In genomic region chr4:103929631-103930030, GRCm38 (mm10) we compare ENCODE assay signal across 25 mouse cellular contexts.
DNase-seq lines count a peak whose midpoint lies in the region; ATAC-seq lines count a peak whose summit lies in the region.
"Had no signal": no experiment of that assay in that cellular context is flagged by ENCODE, and none has a peak within 500 bp of the region (broad histone marks: within the 10 kb centered on the region; RNA-seq: fewer than 3 reads in every experiment).

No protein-coding gene starts in this region.

- H3K27me3 ChIP-seq in hindbrain, embryonic 10.5 days (ENCODE audit: insufficient read depth, poor library complexity, severe bottlenecking), result no peaks in the 10 kb centered on the region
- no peaks in the 10 kb centered on the region for H3K27me3 ChIP-seq in hindbrain, embryonic 11.5 days (ENCODE audit: control insufficient read depth, insufficient read depth, low read length)
- no peaks in the 10 kb centered on the region for H3K27me3 ChIP-seq in forebrain, embryonic 12.5 days
- H3K27me3 ChIP-seq: embryonic facial prominence, embryonic 13.5 days; limb, embryonic 12.5 days; neural tube, embryonic 13.5 days had no signal

- no peaks in the 10 kb centered on the region for H3K9me3 ChIP-seq in hindbrain, embryonic 10.5 days
- no peaks in the 10 kb centered on the region for H3K9me3 ChIP-seq in hindbrain, embryonic 11.5 days (ENCODE audit: control insufficient read depth, low read length)
- no peaks in the 10 kb centered on the region for H3K9me3 ChIP-seq in forebrain, embryonic 12.5 days
- H3K9me3 ChIP-seq: embryonic facial prominence, embryonic 13.5 days; limb, embryonic 12.5 days; midbrain, embryonic 10.5 days; neural tube, embryonic 13.5 days had no signal

- no peak for DNase-seq in hindbrain, embryonic 10.5 days (ENCODE audit: low spot score)
- DNase-seq in hindbrain, embryonic 11.5 days (ENCODE audit: low spot score), result no peak
- DNase-seq in brain, adult 2 months (ENCODE audit: low read depth, low spot score), result peak; percentile 33
- peak; percentile 59 for DNase-seq in layer of hippocampus, adult 9-11 months
- DNase-seq in yolk sac, embryonic 10.5 days (ENCODE audit: low spot score), result no peak
- DNase-seq in adrenal gland, adult 18-20 months (ENCODE audit: low spot score in 2 of 2), result no peak
- no peak for DNase-seq in c-Kit-positive CD71-positive TER-119-positive erythroid progenitor cells, embryonic 14.5 days (ENCODE audit: low spot score)
- DNase-seq: adrenal gland, postnatal 10 days; cerebellum, adult 9-10 months; heart, postnatal 4 days; kidney, adult 2 months; kidney, postnatal 10 days; liver, postnatal 0 days; lung, postnatal 10 days had no signal

- no peaks in the 10 kb centered on the region for H3K36me3 ChIP-seq in hindbrain, embryonic 10.5 days
- H3K36me3 ChIP-seq in hindbrain, embryonic 11.5 days (ENCODE audit: control insufficient read depth, insufficient read depth, low read length), result no peaks in the 10 kb centered on the region
- H3K36me3 ChIP-seq in forebrain, embryonic 12.5 days (replicated peaks), result no peaks in the 10 kb centered on the region
- H3K36me3 ChIP-seq: embryonic facial prominence, embryonic 13.5 days; limb, embryonic 12.5 days; midbrain, embryonic 10.5 days; neural tube, embryonic 13.5 days had no signal

- no peak for ATAC-seq in hindbrain, embryonic 11.5 days (ENCODE audit: low FRiP score)
- ATAC-seq in forebrain, embryonic 12.5 days (ENCODE audit: low FRiP score), result no peak
- ATAC-seq: activated CD4-positive, CD25-positive, alpha-beta regulatory T cell, adult 4 months; inflammation-experienced regulatory T-cells, adult 6 months; liver, postnatal 0 days; midbrain, embryonic 16.5 days had no signal

- peaks cover 43% of the 10 kb centered on the region for H3K4me1 ChIP-seq in hindbrain, embryonic 10.5 days (replicated peaks)
- 0 out of 2 replicates have a peak, but pooled peaks cover 2% of the 10 kb centered on the region for H3K4me1 ChIP-seq in hindbrain, embryonic 11.5 days (replicated peaks; ENCODE audit: control insufficient read depth, insufficient read depth, low read length)
- peaks cover 15% of the 10 kb centered on the region for H3K4me1 ChIP-seq in forebrain, embryonic 12.5 days
- H3K4me1 ChIP-seq: embryonic facial prominence, embryonic 13.5 days; limb, embryonic 12.5 days had no signal

- H3K4me2 ChIP-seq in hindbrain, embryonic 11.5 days (replicated peaks; ENCODE audit: low read depth, low read length), result no peak overlapping the region
- no peak overlapping the region for H3K4me2 ChIP-seq in forebrain, embryonic 12.5 days
- H3K4me2 ChIP-seq: embryonic facial prominence, embryonic 13.5 days; limb, embryonic 12.5 days; liver, embryonic 11.5 days; neural tube, embryonic 13.5 days had no signal

- H3K9ac ChIP-seq in hindbrain, embryonic 11.5 days (ENCODE audit: low read depth, low read length), result no peak overlapping the region
- H3K9ac ChIP-seq in forebrain, embryonic 12.5 days, result no peak overlapping the region
- H3K9ac ChIP-seq: embryonic facial prominence, embryonic 13.5 days; limb, embryonic 12.5 days; liver, postnatal 0 days; neural tube, embryonic 13.5 days had no signal

- H3K27ac ChIP-seq in hindbrain, embryonic 10.5 days, result peak overlapping the region; percentile 72
- no peak overlapping the region for H3K27ac ChIP-seq in hindbrain, embryonic 11.5 days (ENCODE audit: low read depth, low read length)
- peak overlapping the region; percentile 65 for H3K27ac ChIP-seq in forebrain, embryonic 12.5 days
- H3K27ac ChIP-seq: embryonic facial prominence, embryonic 13.5 days; limb, embryonic 12.5 days; neural tube, embryonic 13.5 days; stomach, postnatal 0 days had no signal

- H3K4me3 ChIP-seq in hindbrain, embryonic 10.5 days, result no peak overlapping the region
- H3K4me3 ChIP-seq in hindbrain, embryonic 11.5 days (ENCODE audit: low read depth, low read length), result no peak overlapping the region
- H3K4me3 ChIP-seq in forebrain, embryonic 12.5 days (replicated peaks), result no peak overlapping the region
- H3K4me3 ChIP-seq: embryonic facial prominence, embryonic 13.5 days; limb, embryonic 12.5 days; midbrain, embryonic 10.5 days; myocyte; neural tube, embryonic 13.5 days had no signal

Comparison
In these comparisons a context has a peak if more than half of its experiments do, and no peak if none do; other contexts are left out.
1. DNase-seq: peak in brain, adult 2 months (single experiment) and layer of hippocampus, adult 9-11 months (single experiment); none in hindbrain, embryonic 10.5 days (single experiment), hindbrain, embryonic 11.5 days (single experiment), yolk sac, embryonic 10.5 days (single experiment), adrenal gland, adult 18-20 months (0 of 2) and c-Kit-positive CD71-positive TER-119-positive erythroid progenitor cells, embryonic 14.5 days (single experiment).